Mouse (Mus musculus) heart, embryonic 16.5 days (tissue): ENCODE results near the gene Gm12830. TPM values are rescaled to one million over a fixed set of nuclear protein-coding genes. Genes with fewer than 3 reads are reported as not detected.

Experiments
- ATAC-seq: fragments of 200-750 bp; cut with Nextera tagmentation; replicated peaks from 2 replicates; pipeline ENCODE4 v1.8.0; 2017; ENCODE audit warnings: moderate number of reproducible peaks; ENCODE audit not compliant: insufficient read depth, low FRiP score; ENCODE audit errors: extremely low read depth
- H3K27ac ChIP-seq: fragments of 300-500 bp; sonication (generic); 2 replicates; pipeline ENCODE4 v1.5.1; 2014; ENCODE audit warnings: mild to moderate bottlenecking, low read length, control low read depth, moderate library complexity
- H3K27me3 ChIP-seq: fragments of 300-500 bp; sonication (generic); 2 replicates; pipeline ENCODE4 v1.6.1; 2014; ENCODE audit warnings: low read length, mixed read lengths; ENCODE audit not compliant: control insufficient read depth, insufficient read depth
- H3K36me3 ChIP-seq: fragments of 300-500 bp; sonication (generic); 2 replicates; pipeline ENCODE4 v1.6.1; 2014; ENCODE audit not compliant: control insufficient read depth, insufficient read depth
- H3K4me1 ChIP-seq: fragments of 300-500 bp; sonication (generic); 2 replicates; pipeline ENCODE4 v1.6.1; 2014; ENCODE audit warnings: low read length, mixed read lengths; ENCODE audit not compliant: control insufficient read depth, insufficient read depth
- H3K4me2 ChIP-seq: fragments of 300-500 bp; sonication (generic); 2 replicates; pipeline ENCODE4 v1.6.1; 2014; ENCODE audit warnings: low read depth, mild to moderate bottlenecking, control low read depth, low read length
- H3K4me3 ChIP-seq: fragments of 300-500 bp; sonication (generic); 2 replicates; pipeline ENCODE4 v1.5.1; 2014; ENCODE audit warnings: mild to moderate bottlenecking, control low read depth, low read length
- H3K9ac ChIP-seq: fragments of 300-500 bp; sonication (generic); 2 replicates; pipeline ENCODE4 v1.6.1; 2014; ENCODE audit warnings: low read length, control low read depth
- H3K9me3 ChIP-seq: fragments of 300-500 bp; sonication (generic); replicated peaks from 2 replicates; pipeline ENCODE4 v1.6.1; 2016; ENCODE audit warnings: low read length; ENCODE audit not compliant: control insufficient read depth
- WGBS: fragments of 180-500 bp; shearing (Covaris S2); extraction: QIAGEN DNeasy Blood & Tissue Kit; methylation state at CpG from one replicate; pipeline ENCODE4 v1.1.7; 2014; 5-methylcytosine and 5-hydroxymethylcytosine counted together
- polyA plus RNA-seq: library from polyadenylated mRNA; unstranded; fragments of >200 nt; fragmentation: Nextera tagmentation; extraction: Ambion mirVana; gene quantifications from 2 replicates; pipeline ENCODE4 v1.2.1, GENCODE M21; 2015

The Gm12830 gene
- not detected in 2 replicates for polyA plus RNA-seq

DNA sequence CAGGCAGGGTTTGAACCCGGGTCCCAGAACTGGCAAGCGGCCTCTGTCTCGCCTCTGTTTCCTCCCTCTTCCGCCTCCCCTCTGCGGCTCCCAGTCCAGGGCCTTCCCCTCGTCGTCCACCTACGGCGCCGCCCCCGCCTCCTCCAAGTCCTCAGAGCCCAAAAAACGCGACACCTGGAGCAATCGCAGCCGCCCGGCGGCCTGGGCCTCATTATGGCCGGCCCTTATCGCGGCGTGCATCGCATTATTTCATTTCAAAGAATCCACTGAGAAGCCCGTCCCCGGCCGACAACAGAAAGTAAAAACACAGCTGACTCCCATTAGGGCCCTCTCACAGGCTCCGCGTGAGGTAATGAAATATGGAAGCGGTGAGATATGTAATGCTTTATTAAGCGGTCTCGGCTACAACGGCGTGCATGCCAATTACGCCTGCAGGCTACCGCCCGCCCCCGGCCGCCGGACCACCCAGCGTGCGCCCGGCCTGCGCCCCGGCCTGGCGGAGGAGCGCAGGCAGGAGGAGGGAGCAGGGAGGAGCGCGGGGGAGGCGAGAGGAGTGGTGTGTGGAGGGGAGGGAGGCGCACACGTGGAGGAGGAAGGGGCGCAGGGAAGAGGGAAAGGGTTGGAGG lies at the start of gene Gm12830:
Gene Gm12830 (plus strand): TSS at position 156 of the 626 bp plus-strand sequence.
- WGBS: 1% methylated on average over 51 of the region's 51 CpGs
- Histone ChIP-seq H3K27me3 (peaks cover 46% of the 10 kb centered on the region), H3K9me3 (no peaks in the 10 kb centered on the region), H3K27ac (no peak within 1 kb of the TSS), H3K9ac (peak within 1 kb of the TSS; percentile 74), H3K4me3 (peak within 1 kb of the TSS; percentile 66), H3K36me3 (no peaks in the 10 kb centered on the region), H3K4me2 (peak within 1 kb of the TSS; percentile 87), H3K4me1 (no peaks in the 10 kb centered on the region; the same call in 1 of the 2 replicates)
- peak; percentile 64 for ATAC-seq

DNA sequence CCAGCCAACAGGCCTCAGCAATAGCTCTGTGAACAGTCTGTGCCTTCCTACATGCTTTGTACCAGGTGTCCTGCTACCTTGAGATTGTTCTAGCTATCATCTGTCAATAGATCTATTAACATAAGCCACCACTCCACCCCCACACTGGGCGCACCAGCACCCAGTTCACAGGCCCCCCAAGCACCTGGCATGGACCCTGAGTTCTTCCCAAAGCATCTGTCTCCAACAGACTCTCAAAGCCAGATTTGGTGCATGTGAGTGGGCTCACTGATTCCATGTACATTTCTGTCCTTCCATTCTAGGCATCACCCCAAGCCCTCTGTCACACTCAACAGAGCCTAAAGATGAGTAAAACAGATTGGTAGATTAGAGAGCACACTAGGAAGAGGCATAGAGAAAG lies 48.2 kb upstream of the Gm12830 start:
- H3K27ac ChIP-seq: no peak overlapping the region
- ATAC-seq: no peak
- no peaks in the 10 kb centered on the region for H3K9me3 ChIP-seq
- H3K4me2 ChIP-seq: no peak overlapping the region
- WGBS: 74% methylated on average over 1 of the region's 1 CpGs
- H3K27me3 ChIP-seq: no peaks in the 10 kb centered on the region
- no peaks in the 10 kb centered on the region for H3K36me3 ChIP-seq
- no peaks in the 10 kb centered on the region for H3K4me1 ChIP-seq
- H3K4me3 ChIP-seq: no peak overlapping the region
- H3K9ac ChIP-seq: no peak overlapping the region

DNA sequence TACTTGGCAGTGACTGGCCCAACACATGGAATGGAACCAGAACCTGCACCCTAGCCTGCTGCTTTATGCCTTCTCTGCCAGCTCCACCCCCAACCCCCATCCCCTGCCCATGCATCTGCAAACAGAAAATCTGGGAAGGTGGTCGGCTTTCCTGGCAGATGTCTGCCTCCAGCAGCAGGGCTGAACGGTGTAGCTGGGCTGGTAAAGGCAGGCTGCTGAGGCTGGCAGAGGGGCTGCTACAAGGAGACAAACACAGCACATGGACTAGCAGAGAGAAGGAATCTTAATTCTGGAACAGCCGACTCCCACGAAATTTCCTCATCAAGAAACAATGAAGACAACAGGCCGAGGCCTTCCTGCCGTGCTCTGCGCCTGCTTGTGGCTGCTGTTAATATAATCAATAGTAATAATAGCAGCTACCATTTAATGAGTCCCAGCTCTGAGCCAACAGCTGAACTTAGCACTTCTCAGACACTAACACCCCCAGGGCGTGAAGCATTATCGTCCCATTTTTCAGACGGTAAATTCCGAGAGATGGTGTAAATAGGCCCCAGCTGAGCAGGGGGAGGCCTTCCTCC lies 43.8 kb upstream of the Gm12830 start:
- 71% methylated on average over 11 of the region's 11 CpGs for WGBS
- no peak for ATAC-seq

DNA sequence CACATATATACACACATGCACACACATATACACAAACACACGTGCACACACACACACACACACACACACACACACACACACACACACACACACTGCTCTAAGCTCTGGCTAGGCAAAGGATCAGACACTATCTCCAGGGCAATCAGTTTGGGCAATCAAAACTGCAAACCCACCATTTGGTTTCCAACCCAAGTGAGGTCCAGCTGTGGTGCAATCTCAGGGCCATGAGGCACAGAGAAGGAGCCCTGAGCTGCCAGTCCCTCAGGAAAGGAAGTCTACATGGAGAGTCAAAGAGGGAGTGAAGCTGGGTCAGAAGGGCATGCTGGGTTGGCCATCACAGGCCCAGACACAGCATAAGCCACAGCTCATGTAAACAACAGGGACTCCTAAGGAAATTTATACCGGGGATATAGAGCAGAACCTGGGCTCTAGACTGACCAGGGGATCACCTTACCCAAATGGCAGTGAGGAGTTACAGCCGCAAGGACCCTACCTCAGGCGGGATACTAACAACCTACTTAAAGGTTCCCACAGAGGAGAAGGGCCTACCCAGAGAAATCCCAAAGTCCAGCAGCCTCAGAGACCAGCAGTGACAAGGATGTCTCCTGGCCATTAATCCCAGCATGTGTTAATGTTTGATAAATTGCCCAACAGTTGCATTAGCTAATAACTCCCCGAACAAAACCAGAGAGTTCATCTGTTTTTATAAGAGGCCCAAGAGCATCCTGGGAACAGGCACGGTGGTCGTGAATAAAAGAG lies 42.6 kb upstream of the Gm12830 start:
- Histone ChIP-seq H3K27ac (no peak overlapping the region), H3K9ac (no peak overlapping the region), H3K27me3 (no peaks in the 10 kb centered on the region), H3K4me2 (no peak overlapping the region), H3K4me1 (no peaks in the 10 kb centered on the region), H3K9me3 (no peaks in the 10 kb centered on the region), H3K4me3 (no peak overlapping the region), H3K36me3 (no peaks in the 10 kb centered on the region)
- ATAC-seq: no peak
- WGBS: 60% methylated on average over 7 of the region's 7 CpGs

More for the DNA sequence above, 43.8 kb upstream of the Gm12830 start:
- H3K4me3 ChIP-seq: no peak overlapping the region
- no peak overlapping the region for H3K4me2 ChIP-seq
- no peaks in the 10 kb centered on the region for H3K36me3 ChIP-seq
- H3K9ac ChIP-seq: no peak overlapping the region
- H3K9me3 ChIP-seq: no peaks in the 10 kb centered on the region
- no peaks in the 10 kb centered on the region for H3K27me3 ChIP-seq
- no peak overlapping the region for H3K27ac ChIP-seq
- no peaks in the 10 kb centered on the region for H3K4me1 ChIP-seq

DNA sequence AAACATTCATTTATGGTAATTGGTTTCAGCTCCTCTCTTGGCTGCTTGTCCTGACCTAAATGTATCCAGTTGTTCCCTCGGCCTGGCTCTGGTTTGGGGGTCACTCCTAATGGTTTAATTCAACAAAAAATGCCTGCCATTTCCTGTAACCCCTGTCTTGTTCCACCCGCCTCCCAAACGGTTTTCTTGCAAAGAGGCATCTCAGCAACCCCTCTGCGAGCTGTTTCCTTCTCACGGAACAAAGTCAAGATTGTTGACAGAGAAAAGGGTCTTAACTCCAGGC lies 42.1 kb upstream of the Gm12830 start:
- ATAC-seq: no peak
- Histone ChIP-seq H3K36me3 (no peaks in the 10 kb centered on the region), H3K9ac (no peak overlapping the region), H3K9me3 (no peaks in the 10 kb centered on the region), H3K4me3 (no peak overlapping the region), H3K27ac (no peak overlapping the region), H3K4me1 (no peaks in the 10 kb centered on the region), H3K4me2 (no peak overlapping the region), H3K27me3 (no peaks in the 10 kb centered on the region)
- 41% methylated on average over 5 of the region's 5 CpGs for WGBS

DNA sequence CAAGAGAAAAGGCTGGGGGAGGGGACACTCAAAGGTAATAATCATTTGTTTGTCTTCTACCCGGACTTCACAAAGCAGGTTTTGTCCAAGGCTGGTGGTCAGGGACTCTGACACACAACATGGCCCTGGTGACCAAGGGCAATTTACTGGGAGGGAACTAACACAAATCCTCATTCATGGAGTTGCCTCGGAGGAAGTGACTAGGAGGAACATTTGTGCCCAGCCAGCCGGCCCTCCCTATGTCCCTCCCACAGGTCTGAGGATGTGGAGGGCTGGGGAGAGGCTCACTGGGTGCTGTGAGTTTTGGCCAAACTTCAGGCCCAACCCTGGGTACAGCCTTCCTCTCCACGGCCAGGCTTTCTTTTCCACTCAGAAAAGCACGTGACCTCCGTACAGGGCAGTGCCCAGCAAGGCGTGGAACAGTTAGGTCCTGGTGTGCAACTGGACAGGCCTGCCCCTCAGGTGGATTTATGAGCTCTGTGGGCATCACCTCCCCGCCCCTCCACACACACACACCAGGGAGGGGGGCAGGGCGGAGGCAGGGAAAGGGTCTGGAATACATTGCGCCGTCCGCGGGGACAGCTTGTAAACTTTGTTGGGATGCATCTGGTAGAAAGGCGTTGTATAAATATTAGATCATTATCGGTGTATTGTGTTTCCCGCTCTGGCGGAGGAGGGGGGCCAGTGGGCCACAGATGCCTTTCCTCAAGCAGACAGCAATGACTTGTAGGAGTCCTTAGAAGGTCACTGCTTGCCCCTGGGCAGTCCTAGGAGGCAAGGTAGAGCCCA lies 41.6 kb upstream of the Gm12830 start:
- Histone ChIP-seq H3K9ac (no peak overlapping the region), H3K4me2 (no peak overlapping the region), H3K4me1 (no peaks in the 10 kb centered on the region), H3K4me3 (no peak overlapping the region), H3K36me3 (no peaks in the 10 kb centered on the region), H3K9me3 (no peaks in the 10 kb centered on the region), H3K27me3 (no peaks in the 10 kb centered on the region), H3K27ac (no peak overlapping the region)
- 63% methylated on average over 17 of the region's 17 CpGs for WGBS
- 0 out of 2 replicates have a peak, but pooled peaks have one; percentile 18 for ATAC-seq

DNA sequence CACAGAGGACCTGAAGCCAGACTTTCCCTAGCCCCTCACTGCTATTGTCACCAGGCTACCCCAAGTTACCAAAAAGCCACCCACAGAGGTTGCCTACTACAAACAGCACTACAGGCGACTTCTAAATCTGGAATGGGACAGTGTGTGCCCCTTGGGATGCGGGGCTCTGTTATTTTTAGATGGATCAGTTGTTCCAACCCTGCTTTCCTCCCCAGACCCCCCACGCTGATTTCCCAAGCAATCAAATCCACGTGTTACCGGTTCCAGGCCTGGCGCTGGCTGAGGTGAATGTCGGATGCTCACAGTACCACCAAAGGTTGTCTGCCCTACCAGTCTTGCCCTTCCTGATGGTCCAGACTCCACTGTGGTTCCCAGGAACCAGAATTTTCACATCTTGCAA lies 38.7 kb upstream of the Gm12830 start:
- whole genome bisulfite sequencing: 59% methylated on average over 7 of the region's 7 CpGs
- Histone ChIP-seq H3K9ac (no peak overlapping the region), H3K27ac (no peak overlapping the region), H3K4me1 (no peaks in the 10 kb centered on the region), H3K36me3 (no peaks in the 10 kb centered on the region), H3K27me3 (no peaks in the 10 kb centered on the region), H3K4me3 (no peak overlapping the region), H3K4me2 (no peak overlapping the region), H3K9me3 (no peaks in the 10 kb centered on the region)
- no peak for ATAC-seq

DNA sequence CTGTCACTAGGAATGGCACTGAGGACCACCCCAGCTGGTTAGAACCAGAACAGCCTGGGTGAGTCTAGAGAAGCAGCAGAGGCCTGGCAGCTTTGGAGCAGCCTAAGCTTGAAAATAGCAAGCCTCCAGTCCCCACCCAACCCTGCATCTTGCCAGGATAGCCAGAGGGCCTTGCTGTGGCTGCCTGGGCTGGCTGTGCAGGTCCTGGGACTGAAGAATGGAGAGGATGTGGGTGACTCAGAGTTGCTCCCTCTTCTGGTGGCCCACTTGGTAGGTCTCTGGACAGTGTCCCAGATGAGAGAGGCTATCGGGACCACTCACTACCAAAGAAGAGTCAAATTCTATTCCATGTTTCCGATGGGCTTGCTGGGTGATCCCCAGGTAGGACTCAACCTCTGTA lies 36.8 kb upstream of the Gm12830 start:
- Histone ChIP-seq H3K4me2 (no peak overlapping the region), H3K27me3 (no peaks in the 10 kb centered on the region), H3K4me1 (no peaks in the 10 kb centered on the region), H3K9me3 (no peaks in the 10 kb centered on the region), H3K36me3 (no peaks in the 10 kb centered on the region), H3K9ac (no peak overlapping the region), H3K4me3 (no peak overlapping the region), H3K27ac (no peak overlapping the region)
- ATAC-seq: no peak
- 73% methylated on average over 2 of the region's 2 CpGs for WGBS

DNA sequence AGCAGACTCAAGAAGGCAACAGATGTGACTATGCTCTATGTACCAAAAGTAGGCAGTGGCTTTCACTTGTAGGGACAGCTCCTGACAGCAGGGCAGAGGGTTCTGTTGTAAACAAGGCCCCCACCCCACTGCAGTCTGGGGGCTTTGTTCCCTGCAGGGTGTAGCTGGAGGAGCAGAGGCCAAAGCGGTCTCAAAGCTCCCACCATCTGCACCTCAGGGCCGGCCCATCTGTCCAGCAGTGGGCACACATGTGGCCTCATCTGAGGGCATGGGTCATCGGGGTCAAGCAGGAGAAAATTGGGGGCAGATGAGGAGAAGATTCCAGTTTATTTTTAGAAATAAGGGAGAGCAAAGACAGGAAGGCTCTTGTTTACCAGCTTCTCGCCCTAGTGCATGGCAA lies 32.7 kb upstream of the Gm12830 start:
- no peak overlapping the region for H3K4me3 ChIP-seq
- no peak overlapping the region for H3K4me2 ChIP-seq
- no peak for ATAC-seq
- H3K9me3 ChIP-seq: no peaks in the 10 kb centered on the region
- H3K4me1 ChIP-seq: no peaks in the 10 kb centered on the region
- H3K27ac ChIP-seq: no peak overlapping the region
- H3K27me3 ChIP-seq: no peaks in the 10 kb centered on the region
- WGBS: 41% methylated on average over 4 of the region's 4 CpGs
- H3K36me3 ChIP-seq: no peaks in the 10 kb centered on the region
- H3K9ac ChIP-seq: no peak overlapping the region
